Mouse (Mus musculus): ENCODE data around the gene Calhm2.

The Calhm2 gene

DNA sequence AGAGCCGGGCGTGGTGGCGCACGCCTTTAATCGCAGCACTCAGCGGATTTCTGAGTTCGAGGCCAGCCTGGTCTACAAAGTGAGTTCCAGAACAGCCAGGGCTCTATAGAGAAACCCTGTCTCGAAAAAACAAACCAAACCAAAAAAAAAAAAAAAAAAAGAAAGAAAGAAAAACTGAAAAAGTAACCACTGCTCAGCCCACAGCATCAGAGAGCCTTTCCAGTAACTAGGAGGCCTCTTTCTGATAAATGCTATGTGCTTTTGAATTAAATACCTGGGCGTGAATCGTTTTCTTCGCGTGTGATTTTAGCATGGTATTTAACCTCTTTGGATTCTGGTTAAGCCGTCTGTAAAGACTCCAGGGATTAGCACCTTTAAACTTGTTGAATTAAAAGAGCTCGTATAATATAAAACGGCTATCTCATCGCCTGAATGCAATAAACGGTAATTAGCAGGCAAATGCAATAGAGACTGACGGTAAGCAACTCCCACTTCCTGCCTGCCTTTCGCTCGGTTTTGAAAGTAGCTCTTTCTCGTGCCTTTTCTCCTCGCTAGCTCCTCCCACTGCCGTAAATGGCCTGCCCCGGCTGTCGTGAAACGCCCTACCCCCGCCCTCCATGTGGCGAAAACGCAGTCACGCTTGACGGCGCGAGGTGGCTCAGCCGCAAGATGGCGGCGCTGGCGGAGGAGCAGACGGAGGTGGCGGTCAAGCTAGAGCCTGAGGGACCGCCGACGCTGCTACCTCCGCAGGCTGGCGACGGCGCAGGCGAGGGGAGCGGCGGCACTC, 70.8 kb downstream of the Calhm2 start, which contains the start of gene Taf5:
TSS of gene Taf5 (plus strand) at position 651 of the 787 bp plus-strand sequence.
- peak; percentile 96 for DNase-seq

DNA sequence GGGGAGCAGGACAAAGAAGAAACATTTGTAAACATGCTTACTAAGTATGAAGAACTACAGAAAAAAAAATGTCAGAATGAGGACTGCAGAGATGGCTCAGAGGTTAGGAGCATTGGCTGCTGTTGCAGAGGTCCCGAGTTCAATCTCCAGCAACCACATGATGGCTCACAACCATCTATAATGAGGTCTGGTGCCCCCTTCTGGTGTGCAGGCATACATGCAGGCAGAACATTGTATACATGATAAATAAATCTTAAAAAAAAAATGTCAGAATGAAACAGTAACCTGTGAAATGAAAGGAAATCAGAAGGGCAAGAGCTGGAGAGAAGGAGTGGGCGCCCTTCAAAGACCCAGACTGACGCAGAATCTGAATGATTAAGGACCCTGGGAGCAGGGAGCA, 72.2 kb downstream of the Calhm2 start:
- no peak for DNase-seq

DNA sequence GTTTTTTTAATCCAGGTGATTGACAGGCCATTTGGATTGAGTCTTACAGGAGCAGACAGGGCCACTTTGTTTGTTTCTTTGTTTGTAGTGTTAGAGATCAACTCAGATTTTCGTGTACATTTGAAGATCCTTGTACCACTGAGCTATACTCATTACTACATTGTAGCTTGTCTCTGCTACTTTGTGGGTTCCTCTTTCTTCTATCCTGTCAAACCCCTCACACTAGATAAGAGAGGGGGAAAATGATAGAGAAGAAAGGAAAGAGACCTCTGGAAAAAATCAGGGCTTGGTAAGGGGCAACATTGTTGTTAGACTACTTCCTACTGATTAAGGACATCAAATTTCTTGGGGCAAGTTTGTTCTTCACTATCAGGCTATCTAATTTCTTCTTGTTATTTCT, 80.4 kb downstream of the Calhm2 start:
- DNase-seq, result no peak

All from cerebellum, adult 11 months (tissue).